In genomic region chr2:155819392-155819448, GRCm38 (mm10) we compare ENCODE assay signal across 8 mouse cellular contexts. TPM values are rescaled to one million over a fixed set of nuclear protein-coding genes. Genes with fewer than 3 reads are reported as not detected.
DNase-seq lines count a peak whose midpoint lies in the region; ATAC-seq and TF ChIP-seq lines count a peak whose summit lies in the region.

TSS of gene BC029722 (minus strand) at chr2:155819426.

- no peak for TF ChIP-seq CTCF in layer of hippocampus, adult 2 months (conservative IDR thresholded peaks at IDR 0.05)
- no peak for TF ChIP-seq CTCF in bone marrow macrophage, adult 2 months (IDR thresholded peaks at IDR 0.05; ENCODE audit: low read depth, low read length)
- TF ChIP-seq CTCF in midbrain, postnatal 0 days (IDR thresholded peaks at IDR 0.05): no peak

- no peak for ATAC-seq in midbrain, postnatal 0 days (ENCODE audit: low FRiP score)

- no peak for DNase-seq in layer of hippocampus, adult 2 months (ENCODE audit: low spot score in 2 of 2)
- no peak for DNase-seq in layer of hippocampus, adult 11-12 months (ENCODE audit: low spot score)
- DNase-seq in heart, embryonic 10.5 days (ENCODE audit: low spot score): no peak
- DNase-seq in layer of hippocampus, postnatal 36 days: no peak
- no peak for DNase-seq in midbrain, postnatal 0 days (ENCODE audit: low spot score)
- DNase-seq in c-Kit-positive CD71-positive TER-119-positive erythroid progenitor cells, embryonic 14.5 days (ENCODE audit: low spot score): no peak
- no peak for DNase-seq in cerebellum, adult 9-10 months

- peak within 1 kb of the TSS; percentile 86 for H3K9ac ChIP-seq in midbrain, postnatal 0 days (replicated peaks; ENCODE audit: low read length, poor library complexity, severe bottlenecking)

- H3K4me1 ChIP-seq in bone marrow macrophage, adult 2 months (ENCODE audit: control insufficient read depth, insufficient read depth, low read length): peaks cover 27% of the 10 kb centered on the region
- H3K4me1 ChIP-seq in heart, embryonic 10.5 days: peaks cover 21% of the 10 kb centered on the region
- H3K4me1 ChIP-seq in midbrain, postnatal 0 days (ENCODE audit: insufficient read depth, low read length): peaks cover 11% of the 10 kb centered on the region; the same call in 1 of the 2 replicates

- H3K9me3 ChIP-seq in heart, embryonic 10.5 days: no peaks in the 10 kb centered on the region
- no peaks in the 10 kb centered on the region for H3K9me3 ChIP-seq in midbrain, postnatal 0 days (ENCODE audit: low read length)

- H3K27ac ChIP-seq in layer of hippocampus, adult 2 months: peak within 1 kb of the TSS; percentile 94
- peak within 1 kb of the TSS; percentile 81 for H3K27ac ChIP-seq in bone marrow macrophage, adult 2 months (ENCODE audit: insufficient read depth, low read depth, low read length)
- peak within 1 kb of the TSS; percentile 89 for H3K27ac ChIP-seq in heart, embryonic 10.5 days
- peak within 1 kb of the TSS; percentile 86 for H3K27ac ChIP-seq in midbrain, postnatal 0 days (ENCODE audit: low read depth, low read length)

- no peak for TF ChIP-seq POLR2A in bone marrow macrophage, adult 2 months (IDR thresholded peaks at IDR 0.05; ENCODE audit: borderline replicate concordance, low read depth, low read length)

- H3K36me3 ChIP-seq in heart, embryonic 10.5 days: peaks cover 48% of the 10 kb centered on the region
- H3K36me3 ChIP-seq in midbrain, postnatal 0 days (ENCODE audit: insufficient read depth, low read length): peaks cover 42% of the 10 kb centered on the region

- peak within 1 kb of the TSS; percentile 95 for H3K4me3 ChIP-seq in layer of hippocampus, adult 2 months
- peak within 1 kb of the TSS; percentile 98 for H3K4me3 ChIP-seq in bone marrow macrophage, adult 2 months (ENCODE audit: insufficient read depth, low read length)
- peak within 1 kb of the TSS; percentile 75 for H3K4me3 ChIP-seq in heart, embryonic 10.5 days
- peak within 1 kb of the TSS; percentile 49 for H3K4me3 ChIP-seq in midbrain, postnatal 0 days (ENCODE audit: low read depth, low read length)

- H3K27me3 ChIP-seq in heart, embryonic 10.5 days (ENCODE audit: insufficient read depth, poor library complexity, severe bottlenecking): peaks cover 10% of the 10 kb centered on the region
- no peaks in the 10 kb centered on the region for H3K27me3 ChIP-seq in midbrain, postnatal 0 days (ENCODE audit: insufficient read depth, low read length)

- H3K4me2 ChIP-seq in midbrain, postnatal 0 days (ENCODE audit: low read depth, low read length, poor library complexity, severe bottlenecking): peak within 1 kb of the TSS; percentile 68

RNA-seq across cellular contexts. Expression of gene BC029722, which starts in this region (rescaled TPM):
- 10 to 100 TPM; 52.2 to 52.8 TPM for total RNA-seq in layer of hippocampus, adult 2 months (2021)
- polyA plus RNA-seq in bone marrow macrophage, adult 2 months (2012; ENCODE audit: insufficient read depth, insufficient read length, missing spikeins): 44.7 and 46.1 TPM in 2 replicates
- 7.9 and 9.5 TPM in 2 replicates for polyA plus RNA-seq in heart, embryonic 10.5 days (2016; fragmentation: Nextera tagmentation; extraction: Ambion mirVana)
- total RNA-seq in layer of hippocampus, postnatal 36 days (2021): 10 to 100 TPM; 51.4 to 57.4 TPM
- 35.2 TPM in 2 replicates for total RNA-seq in midbrain, postnatal 0 days (2014; rRNA removed)
- polyA plus RNA-seq in midbrain, postnatal 0 days (2015; fragmentation: Nextera tagmentation; extraction: Ambion mirVana): 56.6 and 61.0 TPM in 2 replicates
